Mouse (Mus musculus): ENCODE measurements at regions not wholly inside any gene's neighbourhood (a gene's known extent, or its start where the extent isn't known, plus 50 kb on each side); places are given as distances from the start of the nearest gene placed in this dataset.

DNA sequence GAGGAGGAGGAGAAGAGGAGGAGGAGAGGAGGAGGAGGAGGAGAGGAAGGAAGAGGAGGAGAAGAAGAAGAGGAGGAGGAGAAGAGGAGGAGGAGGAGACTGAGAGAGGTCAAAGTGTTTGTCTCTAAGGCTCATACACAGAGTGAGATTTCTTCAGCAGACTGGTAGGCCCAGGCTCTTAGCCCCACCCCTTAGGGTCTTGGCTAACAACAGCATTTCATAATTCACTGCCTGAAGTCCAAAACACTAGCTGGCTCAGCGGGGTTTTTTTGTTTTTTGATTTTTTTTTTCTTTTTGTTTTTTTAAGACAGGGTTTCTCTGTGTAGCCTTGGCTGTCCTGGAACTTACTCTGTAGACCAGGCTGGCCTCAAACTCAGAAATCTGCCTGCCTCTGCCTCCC lies 86.5 kb upstream of the Barx2 start:
- no peak overlapping the region for H3K9ac ChIP-seq (replicated peaks; ENCODE audit: low read length, poor library complexity, severe bottlenecking)
- ATAC-seq (ENCODE audit: low FRiP score) (no peak), DNase-seq (ENCODE audit: low spot score) (no peak)
- no peak overlapping the region for H3K4me3 ChIP-seq (ENCODE audit: low read depth, low read length)
- H3K4me1 ChIP-seq (ENCODE audit: insufficient read depth, low read length), result peaks cover 7% of the 10 kb centered on the region; the same call in 1 of the 2 replicates
- H3K36me3 ChIP-seq (ENCODE audit: insufficient read depth, low read length), result no peaks in the 10 kb centered on the region
- no peak for TF ChIP-seq CTCF (IDR thresholded peaks at IDR 0.05)
- no peak overlapping the region for H3K4me2 ChIP-seq (ENCODE audit: low read depth, low read length, poor library complexity, severe bottlenecking)
- no peaks in the 10 kb centered on the region for H3K27me3 ChIP-seq (ENCODE audit: insufficient read depth, low read length)
- H3K27ac ChIP-seq (ENCODE audit: low read depth, low read length), result no peak overlapping the region
- no peaks in the 10 kb centered on the region for H3K9me3 ChIP-seq (ENCODE audit: low read length)
- 79% methylated on average over 1 of the region's 1 CpGs for WGBS

DNA sequence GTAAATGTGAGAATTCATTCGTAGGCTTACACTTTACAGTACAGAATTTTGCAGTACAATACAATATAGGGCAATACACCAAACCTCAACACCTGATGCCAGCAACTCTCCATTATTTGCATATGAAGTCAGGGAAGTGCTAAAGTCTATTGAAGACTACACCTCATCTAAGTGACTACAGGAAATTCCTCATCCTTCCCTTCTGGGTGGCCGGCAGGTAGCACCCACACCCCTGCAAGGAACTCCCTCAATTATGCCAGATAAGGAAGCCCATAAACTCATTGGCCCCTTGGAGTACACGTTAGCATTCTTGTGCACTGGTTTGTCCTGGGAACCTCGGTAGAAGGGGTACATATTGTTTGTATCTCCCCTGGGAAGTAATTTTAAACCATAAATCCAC lies 89.7 kb upstream of the Barx2 start:
- no peak overlapping the region for H3K4me2 ChIP-seq (ENCODE audit: low read depth, low read length, poor library complexity, severe bottlenecking)
- H3K36me3 ChIP-seq (ENCODE audit: insufficient read depth, low read length), result no peaks in the 10 kb centered on the region
- H3K4me1 ChIP-seq (ENCODE audit: insufficient read depth, low read length), result no peaks in the 10 kb centered on the region
- H3K27me3 ChIP-seq (ENCODE audit: insufficient read depth, low read length), result no peaks in the 10 kb centered on the region
- no peak overlapping the region for H3K4me3 ChIP-seq (ENCODE audit: low read depth, low read length)
- H3K27ac ChIP-seq (ENCODE audit: low read depth, low read length), result no peak overlapping the region
- DNase-seq (ENCODE audit: low spot score), result no peak
- H3K9me3 ChIP-seq (ENCODE audit: low read length), result no peaks in the 10 kb centered on the region
- ATAC-seq (ENCODE audit: low FRiP score), result no peak
- no peak for TF ChIP-seq CTCF (IDR thresholded peaks at IDR 0.05)
- H3K9ac ChIP-seq (replicated peaks; ENCODE audit: low read length, poor library complexity, severe bottlenecking), result no peak overlapping the region
- WGBS, result 82% methylated on average over 4 of the region's 4 CpGs

- no peak for DNase-seq (ENCODE audit: low spot score)
- Histone ChIP-seq H3K36me3 (ENCODE audit: insufficient read depth, low read length) (no peaks in the 10 kb centered on the region), H3K27me3 (ENCODE audit: insufficient read depth, low read length) (no peaks in the 10 kb centered on the region), H3K4me2 (ENCODE audit: low read depth, low read length, poor library complexity, severe bottlenecking) (no peak overlapping the region), H3K4me3 (ENCODE audit: low read depth, low read length) (no peak overlapping the region), H3K9ac (replicated peaks; ENCODE audit: low read length, poor library complexity, severe bottlenecking) (no peak overlapping the region), H3K4me1 (ENCODE audit: insufficient read depth, low read length) (no peaks in the 10 kb centered on the region), H3K27ac (ENCODE audit: low read depth, low read length) (no peak overlapping the region), H3K9me3 (ENCODE audit: low read length) (no peaks in the 10 kb centered on the region)
- TF ChIP-seq CTCF (IDR thresholded peaks at IDR 0.05), result no peak
- ATAC-seq (ENCODE audit: low FRiP score), result no peak
- WGBS, result 94% methylated on average over 7 of the region's 7 CpGs
Observed at GRCm38 (mm10) chr9:32003730-32004129, 90.5 kb upstream of the Barx2 start.

DNA sequence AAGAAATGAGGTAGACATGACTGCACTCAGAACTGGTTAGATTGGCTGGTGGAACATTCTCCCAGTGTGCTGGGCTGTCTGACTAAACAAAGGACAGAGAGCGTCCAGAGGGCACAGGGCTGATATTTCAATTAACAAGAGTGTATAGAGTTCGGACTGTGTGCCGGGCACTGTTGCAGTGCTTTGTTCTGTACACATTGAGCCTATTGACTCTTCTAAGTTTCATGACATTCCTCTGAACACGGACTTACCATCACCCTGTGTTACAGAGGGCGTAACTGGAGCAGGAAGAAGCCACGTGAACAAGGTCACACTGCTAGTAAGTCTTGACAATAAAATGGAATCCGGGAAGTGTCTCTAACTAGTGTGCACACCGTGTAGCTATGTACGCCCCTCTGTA lies 92.1 kb upstream of the Barx2 start:
- WGBS, result 59% methylated on average over 9 of the region's 9 CpGs
- Histone ChIP-seq H3K27me3 (ENCODE audit: insufficient read depth, low read length) (no peaks in the 10 kb centered on the region), H3K4me2 (ENCODE audit: low read depth, low read length, poor library complexity, severe bottlenecking) (no peak overlapping the region), H3K4me3 (ENCODE audit: low read depth, low read length) (no peak overlapping the region), H3K27ac (ENCODE audit: low read depth, low read length) (no peak overlapping the region), H3K9me3 (ENCODE audit: low read length) (no peaks in the 10 kb centered on the region), H3K9ac (replicated peaks; ENCODE audit: low read length, poor library complexity, severe bottlenecking) (no peak overlapping the region), H3K4me1 (ENCODE audit: insufficient read depth, low read length) (no peaks in the 10 kb centered on the region), H3K36me3 (ENCODE audit: insufficient read depth, low read length) (no peaks in the 10 kb centered on the region)
- ATAC-seq (ENCODE audit: low FRiP score) (no peak), DNase-seq (ENCODE audit: low spot score) (no peak)
- no peak for TF ChIP-seq CTCF (IDR thresholded peaks at IDR 0.05)

GRCm38 (mm10) chr9:32006350-32006749 lies 93.1 kb upstream of the Barx2 start:
- Histone ChIP-seq H3K27me3 (ENCODE audit: insufficient read depth, low read length) (no peaks in the 10 kb centered on the region), H3K4me3 (ENCODE audit: low read depth, low read length) (no peak overlapping the region), H3K36me3 (ENCODE audit: insufficient read depth, low read length) (no peaks in the 10 kb centered on the region), H3K4me1 (ENCODE audit: insufficient read depth, low read length) (no peaks in the 10 kb centered on the region), H3K27ac (ENCODE audit: low read depth, low read length) (no peak overlapping the region), H3K9ac (replicated peaks; ENCODE audit: low read length, poor library complexity, severe bottlenecking) (no peak overlapping the region), H3K9me3 (ENCODE audit: low read length) (no peaks in the 10 kb centered on the region), H3K4me2 (ENCODE audit: low read depth, low read length, poor library complexity, severe bottlenecking) (no peak overlapping the region)
- ATAC-seq (ENCODE audit: low FRiP score) (no peak), DNase-seq (ENCODE audit: low spot score) (peak; percentile 67)
- WGBS, result 67% methylated on average over 4 of the region's 4 CpGs
- TF ChIP-seq CTCF (IDR thresholded peaks at IDR 0.05), result no peak

- Histone ChIP-seq H3K4me1 (ENCODE audit: insufficient read depth, low read length) (no peaks in the 10 kb centered on the region; the same call in 1 of the 2 replicates), H3K4me3 (ENCODE audit: low read depth, low read length) (no peak overlapping the region), H3K27me3 (ENCODE audit: insufficient read depth, low read length) (no peaks in the 10 kb centered on the region), H3K36me3 (ENCODE audit: insufficient read depth, low read length) (no peaks in the 10 kb centered on the region), H3K27ac (ENCODE audit: low read depth, low read length) (no peak overlapping the region), H3K9me3 (ENCODE audit: low read length) (no peaks in the 10 kb centered on the region), H3K9ac (replicated peaks; ENCODE audit: low read length, poor library complexity, severe bottlenecking) (no peak overlapping the region), H3K4me2 (ENCODE audit: low read depth, low read length, poor library complexity, severe bottlenecking) (no peak overlapping the region)
- TF ChIP-seq CTCF (IDR thresholded peaks at IDR 0.05), result no peak
- 52% methylated on average over 11 of the region's 11 CpGs for WGBS
- DNase-seq (ENCODE audit: low spot score), result peak; percentile 48
- no peak for ATAC-seq (ENCODE audit: low FRiP score)
Observed at GRCm38 (mm10) chr9:32010953-32011770, 97.9 kb upstream of the Barx2 start.

All from midbrain, postnatal 0 days (tissue).